In the genomic region with DNA sequence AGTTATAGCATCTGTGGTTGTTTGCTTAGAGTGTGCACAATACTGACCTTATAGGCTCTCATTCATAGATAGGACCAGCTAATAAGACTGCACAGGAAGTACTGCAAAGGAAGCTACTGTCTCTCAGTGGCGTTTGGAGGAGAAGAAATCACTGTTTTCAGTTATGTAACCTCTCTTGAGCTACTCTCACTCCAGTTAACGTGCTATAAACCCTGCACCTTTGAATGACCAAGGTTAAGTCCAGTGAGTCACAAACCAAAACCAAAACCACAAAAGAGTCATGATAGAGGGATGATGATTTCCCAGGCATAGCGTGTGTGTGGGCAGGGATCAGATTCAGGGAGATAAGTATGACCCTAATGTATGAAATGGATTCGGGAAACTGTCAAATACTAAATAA, we compare ENCODE assay signal across 32 mouse cellular contexts. TPM values are rescaled to one million over a fixed set of nuclear protein-coding genes. Genes with fewer than 3 reads are reported as not detected.
"Had no signal": no experiment of that assay in that cellular context is flagged by ENCODE, and none has a peak within 500 bp of the region (broad histone marks: within the 10 kb centered on the region; RNA-seq: fewer than 3 reads in every experiment).

No protein-coding gene starts in this region.

RNA-seq across cellular contexts. Expression of gene Klra6, which starts 8.4 kb away (rescaled TPM):
- total RNA-seq: forebrain, postnatal 0 days; gastrocnemius, adult 18-20 months; gastrocnemius, adult 2 months; gastrocnemius, adult 8-10 months; gastrocnemius, postnatal 10 days; gastrocnemius, postnatal 14 days; gastrocnemius, postnatal 25 days; gastrocnemius, postnatal 36 days; gastrocnemius, postnatal 4 days; granulocyte monocyte progenitor cell, adult 5-6 weeks; heart, adult 18-20 months; heart, adult 2 months; heart, adult 8-10 months had no signal
- polyA plus RNA-seq: cortical plate, adult 2 months; embryonic facial prominence, embryonic 10.5 days; embryonic facial prominence, embryonic 11.5 days; embryonic facial prominence, embryonic 12.5 days; embryonic facial prominence, embryonic 13.5 days; embryonic facial prominence, embryonic 14.5 days; embryonic facial prominence, embryonic 15.5 days; erythroblast, embryonic 14.5 days; forebrain, embryonic 10.5 days; forebrain, embryonic 11.5 days; forebrain, embryonic 12.5 days; forebrain, embryonic 13.5 days; forebrain, embryonic 14.5 days; forebrain, embryonic 15.5 days; forebrain, embryonic 16.5 days; forebrain, postnatal 0 days; frontal cortex, adult 2 months; gonadal fat pad, adult 2 months; heart, adult 2 months; heart, embryonic 10.5 days; heart, embryonic 11.5 days had no signal

RNA-seq across cellular contexts. Expression of gene Klra4, which starts 31.9 kb away (rescaled TPM):
- total RNA-seq: forebrain, postnatal 0 days; gastrocnemius, adult 18-20 months; gastrocnemius, adult 2 months; gastrocnemius, adult 8-10 months; gastrocnemius, postnatal 10 days; gastrocnemius, postnatal 14 days; gastrocnemius, postnatal 25 days; gastrocnemius, postnatal 36 days; gastrocnemius, postnatal 4 days; granulocyte monocyte progenitor cell, adult 5-6 weeks; heart, adult 18-20 months; heart, adult 2 months; heart, adult 8-10 months had no signal
- polyA plus RNA-seq: cortical plate, adult 2 months; embryonic facial prominence, embryonic 10.5 days; embryonic facial prominence, embryonic 11.5 days; embryonic facial prominence, embryonic 12.5 days; embryonic facial prominence, embryonic 13.5 days; embryonic facial prominence, embryonic 14.5 days; embryonic facial prominence, embryonic 15.5 days; erythroblast, embryonic 14.5 days; forebrain, embryonic 10.5 days; forebrain, embryonic 11.5 days; forebrain, embryonic 12.5 days; forebrain, embryonic 13.5 days; forebrain, embryonic 14.5 days; forebrain, embryonic 15.5 days; forebrain, embryonic 16.5 days; forebrain, postnatal 0 days; frontal cortex, adult 2 months; gonadal fat pad, adult 2 months; heart, embryonic 10.5 days; heart, embryonic 11.5 days had no signal
